Mouse (Mus musculus) kidney, embryonic 16.5 days (tissue): ENCODE measurements around the gene Gid4. TPM values are rescaled to one million over a fixed set of nuclear protein-coding genes. Genes with fewer than 3 reads are reported as not detected.
A peak's percentile ranks its signal among the peaks of the same experiment; 100 is the strongest.

ENCODE experiments used
- ATAC-seq: fragments of 200-750 bp; cut with Nextera tagmentation; 2 replicates; pipeline ENCODE4 v1.8.0; 2017; ENCODE audit warnings: moderate TSS enrichment; ENCODE audit not compliant: low FRiP score, low TSS enrichment
- H3K27ac ChIP-seq: fragments of 300-500 bp; sonication (generic); 2 replicates; pipeline ENCODE4 v1.5.1; 2014; ENCODE audit warnings: low read length
- H3K27me3 ChIP-seq: fragments of 300-500 bp; sonication (generic); 2 replicates; pipeline ENCODE4 v1.6.1; 2014; ENCODE audit warnings: low read length, control low read depth, mixed read lengths; ENCODE audit not compliant: insufficient read depth
- H3K36me3 ChIP-seq: fragments of 300-500 bp; sonication (generic); 2 replicates; pipeline ENCODE4 v1.6.1; 2014; ENCODE audit warnings: low read length, control low read depth, mixed read lengths; ENCODE audit not compliant: insufficient read depth
- H3K4me1 ChIP-seq: fragments of 300-500 bp; sonication (generic); 2 replicates; pipeline ENCODE4 v1.6.1; 2014; ENCODE audit warnings: low read length, control low read depth, mixed read lengths; ENCODE audit not compliant: insufficient read depth
- H3K4me2 ChIP-seq: fragments of 300-500 bp; sonication (generic); replicated peaks from 2 replicates; pipeline ENCODE4 v1.6.1; 2014; ENCODE audit warnings: low read depth, low read length
- H3K4me3 ChIP-seq: fragments of 300-500 bp; sonication (generic); 2 replicates; pipeline ENCODE4 v1.5.1; 2014; ENCODE audit warnings: mild to moderate bottlenecking, low read length
- H3K9ac ChIP-seq: fragments of 300-500 bp; sonication (generic); replicated peaks from 2 replicates; pipeline ENCODE4 v1.6.1; 2014; ENCODE audit warnings: low read length
- H3K9me3 ChIP-seq: fragments of 300-500 bp; sonication (generic); 2 replicates; pipeline ENCODE4 v1.6.1; 2016; ENCODE audit warnings: low read length, control low read depth
- WGBS: fragments of 180-500 bp; shearing (Covaris S2); extraction: QIAGEN DNeasy Blood & Tissue Kit; methylation state at CpG from one replicate; pipeline ENCODE4 v1.1.7; 2014; 5-methylcytosine and 5-hydroxymethylcytosine counted together
- polyA plus RNA-seq: library from polyadenylated mRNA; unstranded; fragments of >200 nt; fragmentation: Nextera tagmentation; extraction: Ambion mirVana; gene quantifications from 2 replicates; pipeline ENCODE4 v1.2.1, GENCODE M21; 2015

Gid4 gene
- polyA plus RNA-seq, result 26.5 and 26.6 TPM in 2 replicates

- Histone ChIP-seq H3K27ac (peak within 1 kb of the TSS; percentile 91), H3K36me3 (no peaks in the 10 kb centered on the region), H3K27me3 (no peaks in the 10 kb centered on the region), H3K4me3 (peak within 1 kb of the TSS; percentile 97), H3K4me1 (peaks cover 25% of the 10 kb centered on the region), H3K9ac (peak within 1 kb of the TSS; percentile 90), H3K9me3 (no peaks in the 10 kb centered on the region), H3K4me2 (peak within 1 kb of the TSS; percentile 93)
- under 1% methylated on average over 54 of the region's 81 CpGs for WGBS
- peak; percentile 98 for ATAC-seq
These were observed at the start of gene Gid4 for GRCm38 (mm10) chr11:60416963-60417716. TSS of gene Gid4 (plus strand) at chr11:60417145.

GRCm38 (mm10) chr11:60367256-60367655 is 49.7 kb upstream of the Gid4 start:
- H3K4me3 ChIP-seq, result no peak overlapping the region
- no peaks in the 10 kb centered on the region for H3K36me3 ChIP-seq
- ATAC-seq, result no peak
- H3K9ac ChIP-seq, result no peak overlapping the region
- H3K27ac ChIP-seq, result no peak overlapping the region
- 82% methylated on average over 3 of the region's 3 CpGs for WGBS
- peaks cover 11% of the 10 kb centered on the region; the same call in 1 of the 2 replicates for H3K4me1 ChIP-seq
- H3K4me2 ChIP-seq, result no peak overlapping the region
- H3K9me3 ChIP-seq, result no peaks in the 10 kb centered on the region
- H3K27me3 ChIP-seq, result no peaks in the 10 kb centered on the region

GRCm38 (mm10) chr11:60368909-60369308 is 48.0 kb upstream of the Gid4 start:
- Histone ChIP-seq H3K4me3 (no peak overlapping the region), H3K36me3 (no peaks in the 10 kb centered on the region), H3K4me2 (no peak overlapping the region), H3K4me1 (peaks cover 11% of the 10 kb centered on the region; the same call in 1 of the 2 replicates), H3K9me3 (no peaks in the 10 kb centered on the region), H3K27ac (no peak overlapping the region), H3K27me3 (no peaks in the 10 kb centered on the region), H3K9ac (no peak overlapping the region)
- no peak for ATAC-seq
- WGBS, result 72% methylated on average over 4 of the region's 4 CpGs

- WGBS, result 37% methylated on average over 4 of the region's 4 CpGs
These were observed 47.5 kb upstream of the Gid4 start for GRCm38 (mm10) chr11:60369448-60369847.

GRCm38 (mm10) chr11:60370431-60370830 is 46.5 kb upstream of the Gid4 start:
- no peaks in the 10 kb centered on the region for H3K36me3 ChIP-seq
- peaks cover 11% of the 10 kb centered on the region; the same call in 1 of the 2 replicates for H3K4me1 ChIP-seq
- H3K4me2 ChIP-seq, result no peak overlapping the region
- no peak overlapping the region for H3K4me3 ChIP-seq
- H3K9ac ChIP-seq, result no peak overlapping the region
- ATAC-seq, result no peak
- WGBS, result 80% methylated on average over 13 of the region's 13 CpGs
- no peaks in the 10 kb centered on the region for H3K9me3 ChIP-seq
- H3K27ac ChIP-seq, result no peak overlapping the region
- no peaks in the 10 kb centered on the region for H3K27me3 ChIP-seq

More at GRCm38 (mm10) chr11:60369448-60369847, 47.5 kb upstream of the Gid4 start:
- H3K4me1 ChIP-seq, result peaks cover 11% of the 10 kb centered on the region; the same call in 1 of the 2 replicates
- no peak for ATAC-seq
- no peaks in the 10 kb centered on the region for H3K27me3 ChIP-seq
- H3K4me2 ChIP-seq, result no peak overlapping the region
- no peaks in the 10 kb centered on the region for H3K9me3 ChIP-seq
- H3K36me3 ChIP-seq, result no peaks in the 10 kb centered on the region
- H3K4me3 ChIP-seq, result no peak overlapping the region
- no peak overlapping the region for H3K27ac ChIP-seq
- no peak overlapping the region for H3K9ac ChIP-seq

GRCm38 (mm10) chr11:60374481-60374880 is 42.5 kb upstream of the Gid4 start:
- 87% methylated on average over 6 of the region's 6 CpGs for WGBS
- Histone ChIP-seq H3K4me1 (no peaks in the 10 kb centered on the region), H3K4me3 (no peak overlapping the region), H3K36me3 (no peaks in the 10 kb centered on the region), H3K27ac (no peak overlapping the region), H3K9me3 (no peaks in the 10 kb centered on the region), H3K4me2 (no peak overlapping the region), H3K27me3 (no peaks in the 10 kb centered on the region), H3K9ac (no peak overlapping the region)
- ATAC-seq, result no peak

GRCm38 (mm10) chr11:60383518-60383917 is 33.4 kb upstream of the Gid4 start:
- WGBS, result 89% methylated on average over 6 of the region's 6 CpGs
- Histone ChIP-seq H3K9me3 (no peaks in the 10 kb centered on the region), H3K4me1 (no peaks in the 10 kb centered on the region), H3K27ac (no peak overlapping the region), H3K4me2 (no peak overlapping the region), H3K27me3 (no peaks in the 10 kb centered on the region), H3K4me3 (no peak overlapping the region), H3K9ac (no peak overlapping the region), H3K36me3 (no peaks in the 10 kb centered on the region)
- no peak for ATAC-seq

GRCm38 (mm10) chr11:60384762-60385421 is 32.1 kb upstream of the Gid4 start:
- Histone ChIP-seq H3K4me2 (peak overlapping the region; percentile 19; the same call in 1 of the 2 replicates), H3K9me3 (no peaks in the 10 kb centered on the region), H3K4me1 (no peaks in the 10 kb centered on the region), H3K4me3 (no peak overlapping the region), H3K27ac (no peak overlapping the region), H3K27me3 (no peaks in the 10 kb centered on the region), H3K36me3 (no peaks in the 10 kb centered on the region), H3K9ac (no peak overlapping the region)
- 8% methylated on average over 16 of the region's 16 CpGs for WGBS
- ATAC-seq, result no peak

GRCm38 (mm10) chr11:60385946-60386345 is 31.0 kb upstream of the Gid4 start:
- WGBS, result 85% methylated on average over 5 of the region's 5 CpGs
- no peak for ATAC-seq

GRCm38 (mm10) chr11:60387944-60388343 is 29.0 kb upstream of the Gid4 start:
- Histone ChIP-seq H3K4me3 (no peak overlapping the region), H3K27me3 (no peaks in the 10 kb centered on the region), H3K4me1 (no peaks in the 10 kb centered on the region), H3K9ac (no peak overlapping the region), H3K36me3 (no peaks in the 10 kb centered on the region), H3K9me3 (no peaks in the 10 kb centered on the region), H3K27ac (no peak overlapping the region), H3K4me2 (no peak overlapping the region)
- no peak for ATAC-seq
- WGBS, result 88% methylated on average over 2 of the region's 2 CpGs

More at GRCm38 (mm10) chr11:60385946-60386345, 31.0 kb upstream of the Gid4 start:
- no peaks in the 10 kb centered on the region for H3K9me3 ChIP-seq
- H3K9ac ChIP-seq, result no peak overlapping the region
- no peaks in the 10 kb centered on the region for H3K36me3 ChIP-seq
- no peak overlapping the region for H3K27ac ChIP-seq
- no peak overlapping the region for H3K4me2 ChIP-seq
- no peaks in the 10 kb centered on the region for H3K4me1 ChIP-seq
- H3K27me3 ChIP-seq, result no peaks in the 10 kb centered on the region
- H3K4me3 ChIP-seq, result no peak overlapping the region
